Mouse (Mus musculus) common myeloid progenitor, adult 5-6 weeks (primary cell): ENCODE measurements at regions not wholly inside any gene's neighbourhood (a gene's known extent, or its start where the extent isn't known, plus 50 kb on each side); places are given as distances from the start of the nearest gene placed in this dataset.

Experiments
- ATAC-seq: replicated peaks from 2 replicates; pipeline ENCODE4 v1.8.0; 2016; ENCODE audit warnings: low read depth, mild to moderate bottlenecking, moderate TSS enrichment, inconsistent platforms; ENCODE audit not compliant: poor library complexity, severe bottlenecking

- no peak for ATAC-seq
Observed at GRCm38 (mm10) chr4:56686141-56686540, 53.7 kb upstream of the Gm26657 start.

GRCm38 (mm10) chr4:56685696-56686095 lies 54.2 kb upstream of the Gm26657 start:
- ATAC-seq, result no peak

- peak; percentile 98 for ATAC-seq
Observed at GRCm38 (mm10) chr4:56685123-56685522, 54.7 kb upstream of the Gm26657 start.

- no peak for ATAC-seq
Observed at GRCm38 (mm10) chr4:56684031-56684430, 55.8 kb upstream of the Gm26657 start.

GRCm38 (mm10) chr4:56681121-56681520 lies 58.7 kb upstream of the Gm26657 start:
- ATAC-seq, result peak; percentile 26; the same call in 1 of the 2 replicates

- no peak for ATAC-seq
Observed at GRCm38 (mm10) chr4:56673868-56674267, 66.0 kb upstream of the Gm26657 start.

GRCm38 (mm10) chr4:56664921-56665320 lies 74.9 kb upstream of the Gm26657 start:
- no peak for ATAC-seq

GRCm38 (mm10) chr4:56661816-56662215 lies 78.1 kb upstream of the Gm26657 start:
- ATAC-seq, result no peak

GRCm38 (mm10) chr4:56657046-56657445 lies 82.8 kb upstream of the Gm26657 start:
- no peak for ATAC-seq

- no peak for ATAC-seq
Observed at GRCm38 (mm10) chr4:56654327-56654726, 85.5 kb upstream of the Gm26657 start.

GRCm38 (mm10) chr4:56652819-56653218 lies 87.1 kb upstream of the Gm26657 start:
- no peak for ATAC-seq

- no peak for ATAC-seq
Observed at GRCm38 (mm10) chr4:56649731-56650130, 90.1 kb upstream of the Gm26657 start.

GRCm38 (mm10) chr4:56643999-56644962 lies 95.6 kb upstream of the Gm26657 start:
- no peak for ATAC-seq

GRCm38 (mm10) chr4:56643491-56643890 lies 96.4 kb upstream of the Gm26657 start:
- ATAC-seq, result no peak

- ATAC-seq, result no peak
Observed at GRCm38 (mm10) chr4:56639709-56640108, 100.2 kb upstream of the Gm26657 start.

GRCm38 (mm10) chr4:56638704-56639478 lies 101.0 kb upstream of the Gm26657 start:
- ATAC-seq, result no peak

GRCm38 (mm10) chr4:56636265-56636664 lies 103.6 kb upstream of the Gm26657 start:
- no peak for ATAC-seq

- ATAC-seq, result no peak
Observed at GRCm38 (mm10) chr4:56633528-56633927, 106.3 kb upstream of the Gm26657 start.

GRCm38 (mm10) chr4:56630251-56630650 lies 109.6 kb upstream of the Gm26657 start:
- no peak for ATAC-seq

GRCm38 (mm10) chr4:56627206-56627605 lies 112.7 kb upstream of the Gm26657 start:
- ATAC-seq, result no peak

GRCm38 (mm10) chr4:56621782-56622181 lies 118.1 kb upstream of the Gm26657 start:
- ATAC-seq, result no peak
